Mouse (Mus musculus) layer of hippocampus, adult 9-11 months (tissue): ENCODE measurements around the gene Tex16.

ENCODE experiments used
- DNase-seq: peaks from one replicate; pipeline ENCODE4 v3.0.0; 2022

The Tex16 gene

GRCm38 (mm10) chrX:112010707-112011106, at the start of gene Tex16:
Gene Tex16 (plus strand): TSS chrX:112011007.
- DNase-seq = no peak

GRCm38 (mm10) chrX:111999661-112000060, 11.1 kb upstream of the Tex16 start:
- DNase-seq = no peak
